11 mouse cellular contexts compared by ENCODE assay signal in the genomic region with DNA sequence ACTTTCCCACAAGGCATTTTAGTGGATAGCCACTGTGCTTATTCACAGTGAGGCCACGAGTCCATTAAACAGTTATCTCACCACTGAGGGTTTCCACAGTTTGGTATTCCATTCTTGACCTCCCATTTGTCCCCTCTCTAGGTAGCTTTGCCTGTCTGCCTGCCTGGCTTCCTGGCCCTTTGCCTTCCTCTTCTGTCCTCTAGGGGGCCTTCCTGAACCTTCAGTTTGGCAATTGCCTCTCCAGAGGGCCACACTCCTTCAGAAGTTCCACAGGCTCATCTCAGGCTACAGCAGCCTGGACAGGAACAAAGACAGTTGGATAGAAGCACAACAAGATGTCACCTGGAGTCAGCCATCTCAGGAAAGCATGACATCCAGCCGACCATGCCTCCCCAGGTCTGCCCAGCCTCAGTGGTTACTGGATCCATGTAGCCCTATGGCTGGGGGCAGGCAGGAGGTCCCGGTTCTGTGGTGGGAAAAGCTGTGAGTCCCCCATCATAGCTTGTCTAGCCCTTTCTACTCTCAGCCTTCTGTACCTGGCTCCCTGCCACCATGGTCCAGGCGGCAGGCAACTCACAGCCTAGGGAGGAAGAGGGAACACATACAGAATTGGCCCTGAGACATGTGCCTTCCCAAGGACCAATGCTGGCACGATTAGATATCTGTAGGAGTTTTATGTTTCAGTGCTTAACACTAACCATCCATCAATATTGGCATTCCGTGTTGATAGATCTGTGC.
DNase-seq lines count a peak whose midpoint lies in the region; ATAC-seq and TF ChIP-seq lines count a peak whose summit lies in the region.
"Had no signal": no experiment of that assay in that cellular context is flagged by ENCODE, and none has a peak within 500 bp of the region (broad histone marks: within the 10 kb centered on the region; RNA-seq: fewer than 3 reads in every experiment).

No protein-coding gene starts in this region.

- H3K36me3 ChIP-seq in liver, embryonic 14.5 days (replicated peaks; ENCODE audit: control insufficient read depth, insufficient read depth, low read depth): no peaks in the 10 kb centered on the region
- H3K36me3 ChIP-seq: kidney, embryonic 15.5 days had no signal

- H3K4me3 ChIP-seq in left cerebral cortex, adult 2 months: no peak overlapping the region
- no peak overlapping the region for H3K4me3 ChIP-seq in bone marrow macrophage, adult 2 months (ENCODE audit: insufficient read depth, low read length)
- H3K4me3 ChIP-seq in liver, embryonic 14.5 days (ENCODE audit: insufficient read depth in 1 of 2, low read depth in 2 of 2, low read length in 2 of 2): no peak overlapping the region
- H3K4me3 ChIP-seq: kidney, embryonic 15.5 days had no signal

- no peaks in the 10 kb centered on the region for H3K4me1 ChIP-seq in bone marrow macrophage, adult 2 months (ENCODE audit: control insufficient read depth, insufficient read depth, low read length)
- peaks cover 4 to 7% of the 10 kb centered on the region in 2 experiments; a peak in 2 of 4 replicates for H3K4me1 ChIP-seq in liver, embryonic 14.5 days (replicated peaks; ENCODE audit: control insufficient read depth in 2 of 2, insufficient read depth in 2 of 2, low read length in 1 of 2)
- H3K4me1 ChIP-seq: kidney, embryonic 15.5 days had no signal

- no peaks in the 10 kb centered on the region for H3K9me3 ChIP-seq in liver, embryonic 14.5 days (ENCODE audit: control insufficient read depth, low read length)
- H3K9me3 ChIP-seq: kidney, embryonic 15.5 days had no signal

- intact Hi-C loops in left cerebral cortex, postnatal 4 days (cut with DNase I): no loop called here
- intact Hi-C loops in left cerebral cortex, adult 2 months (cut with DNase I): loop anchor here (5.0 kb wide), 1 partner anchor 1530 kb away; no protein-coding TSS in a partner anchor

- TF ChIP-seq CTCF in left cerebral cortex, adult 2 months (IDR thresholded peaks at IDR 0.05): no peak; the same call in 1 of the 2 replicates
- 0 out of 2 replicates have a peak, but pooled peaks have one; percentile 20 for TF ChIP-seq CTCF in bone marrow macrophage, adult 2 months (IDR thresholded peaks at IDR 0.05; ENCODE audit: low read depth, low read length)
- TF ChIP-seq CTCF in liver, embryonic 14.5 days (IDR thresholded peaks at IDR 0.05; ENCODE audit: low read depth): peak; percentile 72

- no peak overlapping the region for H3K4me2 ChIP-seq in liver, embryonic 14.5 days (ENCODE audit: low read depth)
- H3K4me2 ChIP-seq: kidney, embryonic 15.5 days had no signal

- WGBS in liver, embryonic 14.5 days (ENCODE audit: insufficient replicate concordance): 55% methylated on average over 6 of the region's 6 CpGs

- ATAC-seq in liver, embryonic 14.5 days (ENCODE audit: insufficient read depth): 0 out of 2 replicates have a peak, but pooled peaks have one; percentile 2
- ATAC-seq in monocyte, adult 5-6 weeks (replicated peaks; ENCODE audit: insufficient number of reproducible peaks, low FRiP score, low TSS enrichment, poor library complexity, severe bottlenecking): no peak
- ATAC-seq: inflammation-experienced regulatory T-cells, adult 6 months had no signal

- H3K27me3 ChIP-seq in liver, embryonic 14.5 days (ENCODE audit: control insufficient read depth, insufficient read depth, low read length): peaks cover 2% of the 10 kb centered on the region; the same call in 1 of the 2 replicates
- H3K27me3 ChIP-seq: kidney, embryonic 15.5 days had no signal

- TF ChIP-seq POLR2A in bone marrow macrophage, adult 2 months (IDR thresholded peaks at IDR 0.05; ENCODE audit: borderline replicate concordance, low read depth, low read length): no peak

- H3K27ac ChIP-seq in left cerebral cortex, adult 2 months: no peak overlapping the region
- no peak overlapping the region for H3K27ac ChIP-seq in bone marrow macrophage, adult 2 months (ENCODE audit: insufficient read depth, low read depth, low read length)
- H3K27ac ChIP-seq in liver, embryonic 14.5 days: no peak overlapping the region
- H3K27ac ChIP-seq: kidney, embryonic 15.5 days had no signal

- peak; percentile 27 for DNase-seq in left cerebral cortex, postnatal 4 days
- DNase-seq in left cerebral cortex, adult 2 months (ENCODE audit: extremely low spot score in 1 of 2, low spot score in 2 of 2): no peak
- peak; percentile 17 for DNase-seq in ES-CJ7 (ENCODE audit: low read depth, low spot score)
- DNase-seq in liver, embryonic 14.5 days (ENCODE audit: low read depth in 3 of 3, low spot score in 3 of 3): no peak
- DNase-seq in embryo, embryonic 10 days (ENCODE audit: low spot score): no peak
- DNase-seq: gastrocnemius, postnatal 14 days; layer of hippocampus, adult 9-11 months had no signal

- no peak for TF ChIP-seq EP300 in liver, embryonic 14.5 days (IDR thresholded peaks at IDR 0.05; ENCODE audit: low read depth)

- H3K9ac ChIP-seq in liver, embryonic 14.5 days (replicated peaks): no peak overlapping the region
- H3K9ac ChIP-seq: kidney, embryonic 15.5 days had no signal

Comparison
In these comparisons a context has a peak if more than half of its experiments do, and no peak if none do; other contexts are left out.
1. DNase-seq: peak in left cerebral cortex, postnatal 4 days (single experiment) and ES-CJ7 (single experiment); none in left cerebral cortex, adult 2 months (0 of 2), liver, embryonic 14.5 days (0 of 3) and embryo, embryonic 10 days (single experiment).